Mouse (Mus musculus) granulocyte monocyte progenitor cell, adult 5-6 weeks (primary cell): ENCODE measurements around the gene Ptp4a2. TPM values are rescaled to one million over a fixed set of nuclear protein-coding genes. Genes with fewer than 3 reads are reported as not detected.
A peak's percentile ranks its signal among the peaks of the same experiment; 100 is the strongest.
"Not testable (repeated sequence)": the region's sequence is repeated elsewhere in the genome, so short reads cannot be mapped to it uniquely, and the experiment has no call there.

Source experiments
- ATAC-seq: replicated peaks from 2 replicates; pipeline ENCODE4 v1.8.0; 2016; ENCODE audit warnings: mild to moderate bottlenecking, moderate TSS enrichment, inconsistent platforms; ENCODE audit not compliant: poor library complexity, severe bottlenecking
- total RNA-seq, 2 experiments: library from RNA; stranded (forward) in 1 of 2; stranded (reverse) in 1 of 2; fragments of 200-712, 200-1000 nt in 1 of 2; fragments of >200 nt in 1 of 2; fragmentation: Nextera tagmentation in 1 of 2; gene quantifications; 2 replicates each; pipeline ENCODE4 v1.2.3; 2014 to 2017

Gene Ptp4a2
- total RNA-seq, 2 experiments from 2014 or later, result 304 to 391 TPM

DNA sequence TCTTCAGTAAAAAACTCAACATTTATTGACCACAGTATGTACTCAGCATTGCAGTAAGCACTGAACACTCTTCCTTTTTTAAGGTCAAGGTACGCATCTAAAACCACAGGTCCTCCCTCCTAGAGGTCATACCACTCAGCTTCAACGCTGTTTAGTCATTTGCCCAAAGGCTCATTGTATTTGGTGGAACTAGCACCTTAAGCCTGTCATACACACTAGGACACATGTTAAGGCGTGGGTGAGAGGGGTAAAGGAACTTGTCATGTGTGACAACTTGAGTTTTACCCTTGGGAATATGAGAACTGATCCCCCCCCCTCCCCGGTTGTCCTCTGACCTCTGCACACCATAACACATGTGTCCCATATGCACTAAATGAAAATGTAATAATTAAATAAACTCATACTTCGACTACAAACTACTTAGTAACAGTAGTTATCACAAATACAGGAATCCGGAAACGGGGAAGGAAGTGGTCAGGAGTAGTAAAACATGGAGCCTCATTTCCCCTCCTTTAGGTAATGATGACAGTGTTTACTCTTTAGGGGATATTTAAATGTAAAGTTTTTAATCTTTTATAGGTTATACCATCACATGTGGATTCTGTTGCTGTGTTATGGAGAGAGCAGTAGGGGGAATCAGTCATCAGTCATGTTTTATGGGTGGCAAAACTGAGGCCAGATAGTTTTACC is 29.0 kb downstream of the Ptp4a2 start:
- peak; percentile 46 for ATAC-seq

DNA sequence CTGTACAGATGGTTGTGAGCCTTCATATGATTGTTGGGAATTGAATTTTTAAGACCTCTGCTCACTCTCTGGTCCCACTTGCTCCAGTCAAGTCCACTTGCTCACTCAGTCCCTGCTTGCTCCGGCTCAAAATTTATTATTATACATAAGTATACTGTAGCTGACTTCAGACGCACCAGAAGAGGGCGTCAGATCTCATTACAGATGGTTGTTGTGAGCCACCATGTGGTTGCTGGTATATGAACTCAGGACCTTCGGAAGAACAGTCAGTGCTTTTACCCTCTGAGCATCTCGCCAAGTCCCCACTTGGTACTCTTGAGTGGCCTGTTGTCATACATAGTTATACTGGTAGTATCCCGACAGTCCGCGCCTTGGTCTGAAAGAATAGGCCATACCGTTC is 35.8 kb downstream of the Ptp4a2 start:
- ATAC-seq, result no peak

DNA sequence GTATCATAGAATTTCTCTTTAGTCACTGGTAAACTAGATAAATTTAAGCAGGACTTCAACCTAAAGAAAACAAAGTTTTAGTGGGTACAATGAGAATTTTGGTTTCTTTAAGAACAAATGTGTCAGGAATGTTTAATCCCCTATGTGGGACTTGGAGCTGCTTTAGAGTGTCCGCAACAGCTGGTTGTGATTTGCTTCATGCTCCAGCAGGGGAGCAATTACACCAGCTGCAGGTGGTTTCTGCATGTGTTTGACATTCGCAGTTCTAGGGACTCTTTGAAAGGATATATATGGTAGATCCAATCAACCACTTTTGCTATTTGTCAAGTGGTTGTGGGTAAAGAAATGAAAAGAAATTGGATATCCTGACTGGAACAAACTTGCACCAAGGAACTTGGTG is 39.5 kb downstream of the Ptp4a2 start:
- ATAC-seq, result no peak

DNA sequence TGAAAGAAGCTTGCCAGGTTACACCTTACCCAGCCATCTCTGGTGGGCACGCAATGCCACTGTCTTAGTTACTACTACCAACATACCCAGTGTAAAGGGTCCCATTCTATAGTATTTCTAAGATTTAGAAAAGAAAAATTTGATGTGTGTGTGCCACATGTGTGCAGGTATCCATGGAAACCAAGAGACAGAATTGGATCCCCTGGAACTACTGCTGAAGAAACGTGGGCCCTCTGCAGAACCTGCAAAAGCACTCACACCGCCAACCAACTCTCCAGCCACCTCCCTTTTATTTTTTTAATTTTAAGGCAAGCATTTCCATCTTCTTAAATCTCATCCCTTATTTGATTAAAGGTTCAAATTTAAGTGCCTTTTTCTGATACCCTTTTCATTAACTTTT is 40.8 kb downstream of the Ptp4a2 start:
- no peak for ATAC-seq

DNA sequence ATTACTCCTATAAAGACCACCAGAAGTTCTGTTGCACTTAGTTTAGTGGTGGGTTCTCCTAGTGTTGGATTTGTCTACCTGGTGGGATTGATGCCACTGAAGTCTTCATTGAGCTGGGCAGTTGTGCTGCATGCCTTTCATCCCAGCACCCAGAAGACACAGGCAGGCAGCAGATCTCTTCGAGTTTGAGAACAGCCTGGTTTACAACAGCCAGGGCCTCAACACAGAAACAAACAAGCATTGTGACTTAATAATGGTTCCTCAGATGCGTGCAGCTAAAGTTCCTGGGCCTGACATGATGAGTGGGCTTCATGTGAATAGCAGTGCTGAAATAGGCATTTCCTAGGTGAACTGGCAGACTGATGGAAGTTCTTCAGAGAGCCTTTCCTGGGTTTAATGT is 42.0 kb downstream of the Ptp4a2 start:
- no peak for ATAC-seq

DNA sequence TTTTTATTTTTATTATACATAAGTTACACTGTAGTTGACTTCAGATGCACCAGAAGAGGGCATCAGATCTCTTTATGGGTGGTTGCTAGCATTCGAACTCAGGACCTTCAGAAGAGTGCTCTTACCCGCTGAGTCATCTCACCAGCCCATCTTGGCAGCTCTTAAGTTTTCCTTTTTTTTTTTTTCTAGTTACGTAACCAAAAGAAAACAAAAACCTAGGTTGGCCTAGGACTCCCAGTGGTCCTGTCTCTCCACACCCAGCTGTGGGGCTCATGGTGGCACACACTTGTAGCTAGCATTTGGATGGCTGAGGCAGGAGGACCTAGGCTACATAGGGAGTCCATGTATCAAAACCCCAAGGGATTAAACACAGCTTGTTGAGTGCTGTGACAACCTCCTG is 43.0 kb downstream of the Ptp4a2 start:
- peak; percentile 27; the same call in 1 of the 2 replicates for ATAC-seq

DNA sequence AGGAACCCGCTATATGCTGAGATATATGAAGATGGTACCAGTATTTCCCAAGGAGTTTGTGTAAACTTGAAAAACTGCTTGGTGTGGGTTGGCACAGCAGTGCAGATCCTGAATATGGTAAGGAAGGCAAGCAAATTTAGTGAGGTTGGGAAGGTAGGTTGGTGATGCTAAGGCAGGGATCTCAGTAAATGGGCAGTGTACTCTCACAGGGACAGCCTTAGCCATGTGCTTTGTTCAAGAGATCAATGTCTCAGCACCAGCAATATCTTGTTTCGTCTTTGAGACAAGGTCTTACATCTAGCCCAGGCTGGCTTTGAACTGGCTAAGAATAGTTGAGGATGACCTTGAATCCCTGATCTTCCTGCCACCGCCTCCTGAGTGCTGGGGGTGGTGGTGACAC is 43.6 kb downstream of the Ptp4a2 start:
- no peak for ATAC-seq

DNA sequence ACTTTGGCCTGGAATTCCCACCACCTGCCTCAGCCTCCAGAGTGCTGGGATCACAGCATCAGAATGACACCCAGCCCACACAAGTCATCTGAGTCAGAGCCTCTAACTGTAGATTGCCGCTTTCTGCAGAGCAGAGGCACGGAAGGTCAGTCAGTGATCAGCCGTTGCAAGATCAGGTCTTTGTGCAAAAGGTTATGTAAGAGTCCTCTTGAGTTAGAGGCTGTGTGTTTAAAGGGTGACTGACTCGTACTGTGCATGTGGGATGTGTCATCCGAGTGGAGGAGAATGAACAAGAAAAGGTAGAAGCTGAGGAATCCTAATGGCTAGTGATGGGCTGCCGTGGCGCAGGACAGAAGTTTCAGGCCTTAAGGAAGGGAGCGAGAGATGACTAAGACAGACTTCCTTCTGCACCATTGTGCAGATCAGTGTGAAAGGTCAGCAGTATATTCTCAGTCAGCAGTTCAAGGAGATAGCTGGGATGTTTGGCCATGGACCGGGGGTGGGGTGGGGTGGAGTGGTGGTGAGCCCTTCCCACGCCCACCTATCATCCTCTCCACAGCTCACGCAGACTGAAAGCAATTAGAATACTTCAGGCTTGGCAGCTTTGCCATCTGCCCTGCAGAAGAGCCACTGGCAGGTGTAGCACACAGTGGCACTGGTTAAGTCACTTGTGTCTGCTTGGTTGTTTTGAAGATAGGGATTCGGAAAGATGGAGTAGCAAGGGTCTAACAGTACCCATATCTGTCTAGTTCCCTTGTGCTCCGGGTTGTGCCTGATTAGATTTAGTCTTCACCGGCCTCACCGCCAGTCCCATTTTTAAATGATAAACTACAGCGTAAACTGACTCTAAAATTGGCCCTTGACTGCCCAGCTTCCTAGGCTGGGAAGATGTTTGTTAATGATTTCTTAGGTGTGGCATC is 44.3 kb downstream of the Ptp4a2 start:
- peak; percentile 38 for ATAC-seq

DNA sequence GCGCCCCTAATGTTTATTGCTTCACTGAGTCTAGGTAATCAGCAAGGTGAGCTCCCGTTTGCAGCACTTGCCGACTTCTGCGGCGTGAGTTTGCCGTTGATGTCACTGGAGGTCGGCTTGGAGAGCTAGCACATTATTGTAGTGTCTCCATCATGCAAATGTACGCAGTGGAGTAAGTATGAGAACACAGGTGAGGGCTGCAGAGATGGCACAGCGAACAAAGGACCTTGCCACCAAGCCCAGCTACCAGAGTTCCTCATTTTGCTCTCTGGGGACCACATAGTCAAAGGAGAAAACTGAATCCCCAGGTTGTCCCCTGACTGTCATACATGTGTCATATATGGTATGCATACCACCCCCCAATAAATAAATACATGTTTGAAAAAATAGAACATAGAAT is 49.4 kb downstream of the Ptp4a2 start:
- 0 out of 2 replicates have a peak, but pooled peaks have one; percentile 31 for ATAC-seq

DNA sequence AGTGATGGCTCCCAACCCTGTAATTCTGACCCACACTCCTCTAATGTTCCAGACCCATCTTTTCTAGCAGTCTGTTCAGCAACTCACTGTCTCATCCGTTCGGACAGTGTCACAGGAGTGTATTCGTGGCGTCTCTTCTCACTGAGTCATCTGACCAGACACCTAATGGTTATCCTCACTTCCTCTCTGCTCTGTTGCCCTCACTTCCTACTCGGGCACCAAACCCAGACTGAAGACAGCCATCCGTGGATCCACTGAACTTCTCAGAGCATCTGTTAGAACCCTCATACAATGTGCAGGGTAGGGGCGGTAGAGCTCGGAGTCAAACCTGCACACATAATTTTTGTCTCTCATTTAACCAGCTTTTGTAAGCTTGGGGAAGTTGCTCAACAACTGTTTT is 50.4 kb downstream of the Ptp4a2 start:
- ATAC-seq, result peak; percentile 90

DNA sequence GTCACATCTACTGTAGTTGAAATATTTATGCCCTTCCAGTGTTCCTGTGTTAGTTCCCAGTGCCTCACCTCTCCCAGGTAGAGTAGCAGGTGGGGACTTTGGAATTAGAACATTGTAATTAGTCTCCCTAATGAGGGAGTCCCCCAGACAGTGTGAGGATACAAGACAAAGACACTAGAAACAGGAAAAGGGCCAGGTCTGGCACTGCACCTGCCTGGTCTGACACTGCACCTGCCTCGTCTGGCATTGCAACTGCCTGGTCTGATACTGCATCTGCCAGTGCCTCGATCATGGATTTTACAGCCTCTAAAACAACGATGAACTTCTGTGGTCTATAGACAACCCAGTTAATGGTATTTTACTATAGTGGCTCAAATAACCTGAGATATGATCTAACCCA is 51.3 kb downstream of the Ptp4a2 start:
- no peak for ATAC-seq

DNA sequence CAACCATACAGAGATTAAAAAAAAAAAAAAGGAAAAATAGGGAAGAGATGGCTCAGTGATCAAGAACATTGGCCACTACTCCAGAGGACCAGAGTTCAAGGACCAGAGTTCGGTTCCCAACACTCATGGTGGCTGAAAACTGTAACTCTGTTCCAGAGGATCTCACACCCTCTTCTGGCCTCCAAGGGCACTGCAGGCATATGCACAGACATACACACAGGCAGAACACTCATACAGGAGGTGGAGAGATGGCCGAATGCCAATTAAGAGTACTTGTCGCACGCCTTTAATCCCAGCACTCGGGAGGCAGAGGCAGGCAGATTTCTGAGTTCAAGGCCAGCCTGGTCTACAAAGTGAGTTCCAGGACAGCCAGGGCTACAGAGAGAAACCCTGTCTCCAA is 55.2 kb downstream of the Ptp4a2 start:
- ATAC-seq, result not testable (repeated sequence)

DNA sequence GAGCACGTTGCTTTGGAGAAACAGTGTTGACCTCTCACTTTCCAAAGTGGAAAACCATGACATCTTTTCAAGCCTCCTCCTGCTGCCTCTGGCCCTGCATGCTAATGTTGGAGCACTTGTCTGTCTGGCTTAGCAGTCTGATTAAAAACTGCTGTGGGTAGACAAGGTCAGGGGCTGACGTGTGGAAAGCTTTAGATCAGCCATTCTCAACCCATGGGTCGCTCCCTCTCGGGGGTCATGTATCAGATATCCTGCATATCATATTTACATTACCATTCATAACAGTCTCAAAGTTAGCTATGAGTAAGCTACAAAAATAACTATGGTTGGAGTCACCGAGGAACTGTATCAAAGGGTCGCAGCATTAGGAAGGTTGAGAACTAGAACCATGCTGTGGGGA is 57.2 kb downstream of the Ptp4a2 start:
- ATAC-seq, result no peak

DNA sequence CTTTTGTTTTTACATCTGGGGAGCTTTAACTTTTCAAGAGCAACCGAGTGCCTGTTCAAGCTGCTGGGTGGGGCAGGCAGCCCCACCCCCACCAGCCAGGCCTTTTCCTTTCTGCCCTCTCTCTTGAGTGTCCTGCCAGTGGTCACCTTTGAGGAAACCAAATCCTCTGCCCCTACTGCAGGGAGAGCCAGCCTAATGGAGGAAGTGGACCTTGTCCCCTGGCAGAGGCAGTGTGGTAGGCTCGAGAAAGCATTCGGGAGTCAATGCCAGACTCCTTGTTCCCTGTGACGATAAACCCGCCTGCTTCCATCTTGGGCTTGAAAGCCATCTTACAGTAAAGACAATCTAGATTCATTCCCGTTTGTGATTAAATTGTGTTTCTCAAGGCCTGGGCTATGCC is 59.5 kb downstream of the Ptp4a2 start:
- no peak for ATAC-seq

DNA sequence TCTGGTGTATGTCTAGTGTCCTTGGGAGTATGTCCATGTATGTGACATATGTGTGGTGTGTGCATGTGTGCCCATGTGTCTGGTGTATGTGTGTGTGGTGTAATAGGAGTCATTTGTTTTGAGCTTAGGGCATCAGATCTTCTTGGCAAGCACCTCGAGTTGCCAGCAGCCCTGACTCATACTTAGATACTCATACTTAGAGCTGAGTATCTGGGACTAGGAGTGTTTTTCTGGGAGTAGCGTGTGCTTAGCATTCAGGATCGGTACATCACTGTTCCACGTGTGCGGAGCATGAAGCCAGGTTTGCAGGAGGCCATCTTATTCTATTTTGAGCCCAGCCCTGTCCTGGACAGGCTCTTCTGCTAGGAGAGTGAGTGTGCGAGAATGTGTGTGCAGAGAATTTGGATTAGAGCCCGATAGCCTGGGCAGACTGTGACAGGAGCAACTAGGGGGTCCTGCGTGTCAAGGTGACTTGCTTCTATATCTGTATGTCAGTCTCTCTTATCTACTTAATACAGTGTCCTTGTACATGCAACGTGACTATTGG is 61.4 kb downstream of the Ptp4a2 start:
- ATAC-seq, result no peak

DNA sequence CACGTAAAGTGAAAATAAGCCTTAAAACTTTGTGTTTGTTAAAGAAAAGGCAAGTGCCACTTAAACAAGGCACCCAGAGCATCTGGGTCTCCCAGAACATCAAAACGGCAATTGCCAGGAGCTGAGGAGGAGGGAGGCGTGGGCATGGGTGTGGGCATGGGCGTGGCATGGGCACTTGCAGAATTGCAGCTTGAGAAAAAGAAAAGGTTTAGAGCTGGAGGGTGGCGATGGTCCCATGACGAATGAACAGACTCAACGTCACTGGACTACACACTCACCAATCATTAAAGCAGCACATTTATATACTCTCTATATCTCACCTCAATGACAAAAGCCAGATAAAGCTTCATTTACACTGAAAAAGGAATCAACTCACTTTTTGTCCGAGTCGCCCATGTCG is 63.8 kb downstream of the Ptp4a2 start:
- no peak for ATAC-seq

DNA sequence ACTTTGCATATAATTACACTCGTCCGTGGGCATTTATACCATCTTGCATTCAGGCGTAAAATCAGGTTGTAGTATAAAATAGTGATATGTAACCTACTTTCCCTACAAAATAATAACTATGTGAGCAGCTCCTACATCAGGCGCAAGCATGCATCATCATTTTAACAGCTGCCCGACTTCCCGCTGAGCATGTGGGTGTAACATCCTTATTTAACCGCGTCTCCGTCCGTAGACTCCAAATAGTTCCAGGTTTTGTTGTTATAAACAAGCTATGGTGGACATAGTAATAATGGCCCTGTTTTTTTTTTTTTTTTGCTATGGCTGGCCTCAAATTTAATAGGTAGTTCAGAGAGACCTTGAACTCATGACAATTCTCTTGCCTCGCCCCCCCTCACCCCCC is 64.4 kb downstream of the Ptp4a2 start:
- no peak for ATAC-seq

DNA sequence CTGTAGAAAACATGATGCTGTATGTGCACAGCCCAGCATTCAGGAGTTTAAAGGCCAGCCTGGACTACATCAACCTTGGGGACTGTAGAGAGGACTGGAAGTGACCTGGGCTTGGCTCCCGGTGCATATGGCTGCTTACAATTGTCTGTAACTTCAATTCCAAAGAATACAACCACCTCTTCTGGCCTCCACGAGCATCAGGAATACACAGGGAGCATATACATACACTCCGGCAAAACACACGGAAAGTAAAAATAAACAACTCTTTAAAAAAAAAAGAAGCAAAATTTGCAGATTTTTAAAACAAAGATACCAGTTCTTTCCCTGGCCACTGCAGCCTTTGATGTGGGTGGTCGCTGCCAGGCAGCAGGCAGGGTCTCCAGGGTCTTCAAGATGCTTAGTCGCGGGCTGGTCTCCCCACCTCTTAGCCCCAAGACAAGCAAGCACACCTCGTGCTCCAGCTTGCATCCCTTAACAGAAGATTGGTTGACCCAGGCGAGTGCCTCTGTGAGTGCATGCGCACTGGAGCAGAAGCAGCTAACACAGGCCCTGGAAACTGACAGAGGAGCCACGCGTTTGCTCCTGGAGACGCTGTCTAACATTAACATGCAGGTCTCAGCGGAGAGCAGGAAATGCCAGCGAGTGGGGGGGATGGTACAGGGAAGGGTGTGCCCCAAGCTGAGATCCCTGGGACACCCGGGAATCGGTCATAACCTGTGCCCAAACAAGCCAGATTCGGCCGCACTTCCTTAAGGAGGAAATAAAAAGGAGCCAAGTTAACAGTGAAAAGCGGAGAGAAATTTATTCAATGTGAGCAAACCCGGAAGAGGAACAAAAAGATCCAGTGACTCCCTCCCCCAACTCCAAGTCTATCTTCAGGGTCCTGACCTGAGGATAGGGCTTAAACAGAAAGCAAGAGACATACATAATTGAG is 66.1 kb downstream of the Ptp4a2 start:
- peak; percentile 60 for ATAC-seq

DNA sequence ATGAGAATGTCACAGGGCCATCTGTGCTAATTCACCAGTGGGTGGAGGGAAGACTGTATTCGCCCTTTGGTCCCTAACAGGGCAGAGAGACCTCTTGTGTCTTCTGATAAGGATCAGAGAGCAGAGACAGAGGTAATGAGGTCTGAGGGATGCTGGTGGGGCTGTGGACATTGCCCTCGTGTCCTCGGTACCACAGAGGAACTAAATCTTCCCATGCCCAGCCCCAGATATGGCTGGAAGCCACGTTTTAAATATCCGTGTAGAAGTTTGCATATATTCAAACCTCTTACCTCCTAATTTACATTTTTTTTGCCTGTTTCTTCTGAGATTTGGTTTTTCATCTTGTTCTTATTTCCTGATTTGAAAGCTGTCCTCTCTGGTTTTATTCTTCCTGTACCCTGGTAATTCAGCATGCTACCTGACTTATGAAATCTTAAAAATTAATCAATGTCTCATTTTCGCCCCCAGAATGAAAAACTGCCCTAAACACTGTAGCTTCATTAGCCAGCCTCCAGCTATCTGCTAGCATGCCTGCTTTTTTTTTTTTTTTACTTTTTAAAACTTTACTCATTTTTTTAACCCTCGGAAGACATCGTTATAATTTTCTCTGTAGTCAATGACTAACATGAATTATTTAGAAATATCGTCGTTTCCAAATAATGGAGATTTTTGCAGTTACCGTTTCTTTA is 67.1 kb downstream of the Ptp4a2 start:
- ATAC-seq, result no peak

DNA sequence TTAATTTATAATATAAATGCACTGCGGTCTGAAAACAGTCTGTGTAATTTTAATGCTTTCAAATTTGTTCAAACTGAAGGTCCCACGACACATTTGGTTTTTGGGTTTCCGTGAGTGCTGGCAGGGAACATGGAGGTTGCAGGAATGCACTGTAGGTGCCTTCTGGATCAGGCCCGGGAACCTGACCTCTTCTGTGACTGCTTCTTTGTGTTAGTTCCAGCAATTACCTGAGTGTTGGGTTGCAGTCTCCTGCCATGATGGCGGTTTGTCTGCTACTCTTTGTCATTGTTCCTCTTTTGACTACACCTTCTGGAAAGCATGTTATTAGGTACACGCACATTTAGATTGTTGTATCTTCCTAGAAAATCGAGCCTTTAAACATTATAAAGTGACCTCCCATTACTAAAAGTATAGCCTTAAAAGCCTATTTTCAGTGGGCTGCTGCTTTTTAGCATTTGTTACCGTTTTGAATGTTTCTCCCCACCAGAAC is 67.7 kb downstream of the Ptp4a2 start:
- no peak for ATAC-seq
